Mouse (Mus musculus): ENCODE results near the gene Cyp8b1.

DNA sequence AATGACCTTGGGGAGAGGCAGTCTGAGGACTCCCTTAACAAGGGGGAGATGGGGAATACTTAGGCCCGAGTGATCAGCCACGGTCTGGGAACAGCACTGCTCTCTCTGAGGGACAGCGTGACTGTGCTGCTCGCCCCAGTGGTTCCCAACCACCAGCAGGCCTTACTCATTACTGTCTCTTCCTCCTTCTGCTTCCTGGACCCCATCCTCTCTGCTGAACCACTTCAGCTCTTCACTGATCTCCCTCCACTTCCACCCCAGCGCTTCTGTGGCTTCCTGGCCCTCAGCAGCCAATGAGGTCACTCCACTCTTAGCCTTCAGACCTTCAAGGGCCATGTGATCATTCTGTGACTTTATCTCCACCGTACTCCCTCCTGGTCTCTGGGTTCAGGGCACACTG is 6.5 kb downstream of the Cyp8b1 start:
- no peak for TF ChIP-seq CTCF (IDR thresholded peaks at IDR 0.05)
- no peak for TF ChIP-seq EP300 (IDR thresholded peaks at IDR 0.05)

Data from lung, postnatal 0 days (tissue).